Mouse (Mus musculus): ENCODE measurements around the gene Olfr1181. TPM values are rescaled to one million over a fixed set of nuclear protein-coding genes. Genes with fewer than 3 reads are reported as not detected.
"Not testable (repeated sequence)": the region's sequence is repeated elsewhere in the genome, so short reads cannot be mapped to it uniquely, and the experiment has no call there.

Gene Olfr1181
- not detected in 2 replicates for total RNA-seq (2014; fragmentation: Nextera tagmentation)
- total RNA-seq (2017): 0.33 TPM in 1 of 2 replicates, not detected in the other
- not detected in 2 replicates for polyA plus RNA-seq (2012)

GRCm38 (mm10) chr2:88426071-88426470, at the start of gene Olfr1181:
TSS of gene Olfr1181 (minus strand) at chr2:88426171.
- DNase-seq (ENCODE audit: low spot score) (no peak), ATAC-seq (ENCODE audit: extremely low read depth, insufficient number of reproducible peaks, low FRiP score, poor library complexity, severe bottlenecking) (no peak)
- H3K27me3 ChIP-seq (ENCODE audit: insufficient read depth, low read length): no peaks in the 10 kb centered on the region
- no peak within 1 kb of the TSS for H3K4me3 ChIP-seq (ENCODE audit: low read depth, low read length)
- H3K9me3 ChIP-seq (replicated peaks): 0 out of 2 replicates have a peak, but pooled peaks cover 2% of the 10 kb centered on the region
- H3K4me1 ChIP-seq (ENCODE audit: insufficient read depth, low read depth, low read length): no peaks in the 10 kb centered on the region
- H3K36me3 ChIP-seq (replicated peaks): no peaks in the 10 kb centered on the region
- no peak for TF ChIP-seq POLR2AphosphoS5 (IDR thresholded peaks at IDR 0.05; ENCODE audit: insufficient replicate concordance, low read depth, low read length)
- TF ChIP-seq CTCF (IDR thresholded peaks at IDR 0.05; ENCODE audit: low read depth, low read length): no peak

- not testable (repeated sequence) for H3K36me3 ChIP-seq (replicated peaks); ATAC-seq (ENCODE audit: extremely low read depth, insufficient number of reproducible peaks, low FRiP score, poor library complexity, severe bottlenecking); DNase-seq (ENCODE audit: low spot score); H3K27me3 ChIP-seq (ENCODE audit: insufficient read depth, low read length); H3K4me3 ChIP-seq (ENCODE audit: low read depth, low read length); H3K4me1 ChIP-seq (ENCODE audit: insufficient read depth, low read depth, low read length); H3K9me3 ChIP-seq (replicated peaks)
These were observed 28.6 kb upstream of the Olfr1181 start, which contains the start of gene Olfr1183 for GRCm38 (mm10) chr2:88454567-88454966. TSS of gene Olfr1183 (plus strand) at chr2:88454867.

GRCm38 (mm10) chr2:88449031-88449430, 23.1 kb upstream of the Olfr1181 start, which contains the start of gene Gm13757:
TSS of gene Gm13757 (minus strand) at chr2:88449131.
- DNase-seq (ENCODE audit: low spot score) (no peak), ATAC-seq (ENCODE audit: extremely low read depth, insufficient number of reproducible peaks, low FRiP score, poor library complexity, severe bottlenecking) (no peak)
- TF ChIP-seq CTCF (IDR thresholded peaks at IDR 0.05; ENCODE audit: low read depth, low read length) (no peak), POLR2AphosphoS5 (IDR thresholded peaks at IDR 0.05; ENCODE audit: insufficient replicate concordance, low read depth, low read length) (no peak), GATA1 (IDR thresholded peaks at IDR 0.05; ENCODE audit: borderline replicate concordance, low read length) (no peak), GATA2 (IDR thresholded peaks at IDR 0.05; ENCODE audit: borderline replicate concordance, low read depth, low read length) (no peak), TAL1 (conservative IDR thresholded peaks at IDR 0.05; ENCODE audit: low read depth, low read length) (no peak)
- Histone ChIP-seq H3K27me3 (ENCODE audit: insufficient read depth, low read length) (no peaks in the 10 kb centered on the region), H3K4me3 (ENCODE audit: low read depth, low read length) (no peak within 1 kb of the TSS), H3K4me1 (ENCODE audit: insufficient read depth, low read depth, low read length) (no peaks in the 10 kb centered on the region), H3K36me3 (replicated peaks) (no peaks in the 10 kb centered on the region), H3K9me3 (replicated peaks) (0 out of 2 replicates have a peak, but pooled peaks cover 4% of the 10 kb centered on the region)

DNA sequence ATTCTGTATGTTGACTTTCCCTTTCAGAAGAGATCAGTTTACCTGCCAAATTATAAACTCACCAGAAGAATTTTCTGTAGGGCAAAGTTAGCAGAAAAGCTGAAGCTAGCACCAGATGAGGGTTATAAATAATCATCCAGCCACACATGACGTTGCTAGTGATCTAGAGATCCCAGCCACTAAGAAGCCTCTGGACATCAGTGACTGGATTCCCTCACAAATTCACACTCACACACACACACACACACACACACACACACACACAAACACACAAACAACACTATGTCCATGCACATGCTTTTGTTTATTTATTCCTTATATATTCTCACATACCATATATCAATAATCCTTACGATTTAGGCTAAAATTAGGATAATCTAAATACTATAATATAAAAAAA, 6.9 kb downstream of the Olfr1181 start, which contains the start of gene Olfr1180:
Gene Olfr1180 (minus strand): TSS at position 101 of the 400 bp plus-strand sequence.
- Histone ChIP-seq H3K27me3 (ENCODE audit: insufficient read depth, low read length) (no peaks in the 10 kb centered on the region), H3K4me1 (ENCODE audit: insufficient read depth, low read depth, low read length) (no peaks in the 10 kb centered on the region), H3K9me3 (replicated peaks) (no peaks in the 10 kb centered on the region), H3K4me3 (ENCODE audit: low read depth, low read length) (no peak within 1 kb of the TSS), H3K36me3 (replicated peaks) (no peaks in the 10 kb centered on the region)
- TF ChIP-seq POLR2AphosphoS5 (IDR thresholded peaks at IDR 0.05; ENCODE audit: insufficient replicate concordance, low read depth, low read length): no peak
- no peak for TF ChIP-seq GATA2 (IDR thresholded peaks at IDR 0.05; ENCODE audit: borderline replicate concordance, low read depth, low read length)
- TF ChIP-seq GATA1 (IDR thresholded peaks at IDR 0.05; ENCODE audit: borderline replicate concordance, low read length): no peak
- no peak for TF ChIP-seq TAL1 (conservative IDR thresholded peaks at IDR 0.05; ENCODE audit: low read depth, low read length)
- ATAC-seq (ENCODE audit: extremely low read depth, insufficient number of reproducible peaks, low FRiP score, poor library complexity, severe bottlenecking) (no peak), DNase-seq (ENCODE audit: low spot score) (no peak)

- no peaks in the 10 kb centered on the region for H3K4me1 ChIP-seq (ENCODE audit: insufficient read depth, low read depth, low read length)
- no peak within 1 kb of the TSS for H3K4me3 ChIP-seq (ENCODE audit: low read depth, low read length)
- DNase-seq (ENCODE audit: low spot score) (no peak), ATAC-seq (ENCODE audit: extremely low read depth, insufficient number of reproducible peaks, low FRiP score, poor library complexity, severe bottlenecking) (no peak)
- H3K36me3 ChIP-seq (replicated peaks): no peaks in the 10 kb centered on the region
- H3K27me3 ChIP-seq (ENCODE audit: insufficient read depth, low read length): no peaks in the 10 kb centered on the region
- TF ChIP-seq CTCF (IDR thresholded peaks at IDR 0.05; ENCODE audit: low read depth, low read length): no peak
- TF ChIP-seq GATA1 (IDR thresholded peaks at IDR 0.05; ENCODE audit: borderline replicate concordance, low read length): no peak
- no peak for TF ChIP-seq GATA2 (IDR thresholded peaks at IDR 0.05; ENCODE audit: borderline replicate concordance, low read depth, low read length)
- no peak for TF ChIP-seq TAL1 (conservative IDR thresholded peaks at IDR 0.05; ENCODE audit: low read depth, low read length)
- TF ChIP-seq POLR2AphosphoS5 (IDR thresholded peaks at IDR 0.05; ENCODE audit: insufficient replicate concordance, low read depth, low read length): no peak
- no peaks in the 10 kb centered on the region for H3K9me3 ChIP-seq (replicated peaks)
These were observed 19.6 kb downstream of the Olfr1181 start, which contains the start of gene Olfr1179 for GRCm38 (mm10) chr2:88406353-88406752. TSS of gene Olfr1179 (minus strand) at chr2:88406453.

GRCm38 (mm10) chr2:88386762-88387161, 39.2 kb downstream of the Olfr1181 start, which contains the start of gene Olfr1178:
TSS of gene Olfr1178 (plus strand) at chr2:88387062.
- TF ChIP-seq GATA2 (IDR thresholded peaks at IDR 0.05; ENCODE audit: borderline replicate concordance, low read depth, low read length): no peak
- TF ChIP-seq CTCF (IDR thresholded peaks at IDR 0.05; ENCODE audit: low read depth, low read length): no peak
- no peak for TF ChIP-seq GATA1 (IDR thresholded peaks at IDR 0.05; ENCODE audit: borderline replicate concordance, low read length)
- TF ChIP-seq POLR2AphosphoS5 (IDR thresholded peaks at IDR 0.05; ENCODE audit: insufficient replicate concordance, low read depth, low read length): no peak
- TF ChIP-seq TAL1 (conservative IDR thresholded peaks at IDR 0.05; ENCODE audit: low read depth, low read length): no peak
- H3K36me3 ChIP-seq (replicated peaks): no peaks in the 10 kb centered on the region
- H3K9me3 ChIP-seq (replicated peaks): peaks cover 5% of the 10 kb centered on the region; the same call in 1 of the 2 replicates
- H3K4me3 ChIP-seq (ENCODE audit: low read depth, low read length): no peak within 1 kb of the TSS
- H3K27me3 ChIP-seq (ENCODE audit: insufficient read depth, low read length): no peaks in the 10 kb centered on the region
- no peaks in the 10 kb centered on the region for H3K4me1 ChIP-seq (ENCODE audit: insufficient read depth, low read depth, low read length)
- DNase-seq (ENCODE audit: low spot score) (no peak), ATAC-seq (ENCODE audit: extremely low read depth, insufficient number of reproducible peaks, low FRiP score, poor library complexity, severe bottlenecking) (no peak)

Other genes starting within 250 kb of the Olfr1181 start
- not detected in 2 replicates for gene Olfr1168, start 244.3 kb downstream of the Olfr1181 start, total RNA-seq (2014; fragmentation: Nextera tagmentation)
- gene Olfr1168, start 244.3 kb downstream of the Olfr1181 start, total RNA-seq (2017): 0.11 TPM in 1 of 2 replicates, not detected in the other
- gene Olfr1168, start 244.3 kb downstream of the Olfr1181 start, polyA plus RNA-seq (2012): not detected in 2 replicates
- not detected in 2 replicates for gene Olfr1170, start 197.8 kb downstream of the Olfr1181 start, total RNA-seq (2014; fragmentation: Nextera tagmentation)
- gene Olfr1170, start 197.8 kb downstream of the Olfr1181 start, total RNA-seq (2017): not detected in 2 replicates
- gene Olfr1170, start 197.8 kb downstream of the Olfr1181 start, polyA plus RNA-seq (2012): not detected in 2 replicates
- gene Olfr1173, start 146.3 kb downstream of the Olfr1181 start, total RNA-seq (2014; fragmentation: Nextera tagmentation): not detected in 2 replicates
- gene Olfr1173, start 146.3 kb downstream of the Olfr1181 start, total RNA-seq (2017): 0.12 TPM in 1 of 2 replicates, not detected in the other
- gene Olfr1173, start 146.3 kb downstream of the Olfr1181 start, polyA plus RNA-seq (2012): not detected in 2 replicates
- not detected in 2 replicates for gene Olfr1174-ps, start 111.0 kb downstream of the Olfr1181 start, total RNA-seq (2014; fragmentation: Nextera tagmentation)
- 0.06 and 0.16 TPM in 2 replicates for gene Olfr1174-ps, start 111.0 kb downstream of the Olfr1181 start, total RNA-seq (2017)
- gene Olfr1174-ps, start 111.0 kb downstream of the Olfr1181 start, polyA plus RNA-seq (2012): not detected in 2 replicates
- not detected in 2 replicates for gene Olfr1175-ps, start 99.0 kb downstream of the Olfr1181 start, total RNA-seq (2014; fragmentation: Nextera tagmentation)
- 0.11 and 0.12 TPM in 2 replicates for gene Olfr1175-ps, start 99.0 kb downstream of the Olfr1181 start, total RNA-seq (2017)
- not detected in 2 replicates for gene Olfr1175-ps, start 99.0 kb downstream of the Olfr1181 start, polyA plus RNA-seq (2012)
- gene Olfr1176, start 89.5 kb downstream of the Olfr1181 start, total RNA-seq (2014; fragmentation: Nextera tagmentation): not detected in 2 replicates
- not detected in 2 replicates for gene Olfr1176, start 89.5 kb downstream of the Olfr1181 start, total RNA-seq (2017)
- gene Olfr1176, start 89.5 kb downstream of the Olfr1181 start, polyA plus RNA-seq (2012): not detected in 2 replicates
- not detected in 2 replicates for gene Olfr1177-ps, start 79.7 kb downstream of the Olfr1181 start, total RNA-seq (2014; fragmentation: Nextera tagmentation)
- 0.05 TPM in 1 of 2 replicates, not detected in the other for gene Olfr1177-ps, start 79.7 kb downstream of the Olfr1181 start, total RNA-seq (2017)
- gene Olfr1177-ps, start 79.7 kb downstream of the Olfr1181 start, polyA plus RNA-seq (2012): not detected in 2 replicates
- not detected in 2 replicates for gene Olfr1178, start 39.1 kb downstream of the Olfr1181 start, total RNA-seq (2014; fragmentation: Nextera tagmentation)
- gene Olfr1178, start 39.1 kb downstream of the Olfr1181 start, total RNA-seq (2017): 0.06 and 0.49 TPM in 2 replicates
- not detected in 2 replicates for gene Olfr1178, start 39.1 kb downstream of the Olfr1181 start, polyA plus RNA-seq (2012)
- not detected in 2 replicates for gene Olfr1179, start 19.7 kb downstream of the Olfr1181 start, total RNA-seq (2014; fragmentation: Nextera tagmentation)
- gene Olfr1179, start 19.7 kb downstream of the Olfr1181 start, total RNA-seq (2017): 0.16 TPM in 1 of 2 replicates, not detected in the other
- not detected in 2 replicates for gene Olfr1179, start 19.7 kb downstream of the Olfr1181 start, polyA plus RNA-seq (2012)
- gene Olfr1180, start 7.0 kb downstream of the Olfr1181 start, total RNA-seq (2014; fragmentation: Nextera tagmentation): not detected in 2 replicates
- gene Olfr1180, start 7.0 kb downstream of the Olfr1181 start, total RNA-seq (2017): 0.11 TPM in 1 of 2 replicates, not detected in the other
- not detected in 2 replicates for gene Olfr1180, start 7.0 kb downstream of the Olfr1181 start, polyA plus RNA-seq (2012)
- not detected in 2 replicates for gene Gm13757, start 23.0 kb upstream of the Olfr1181 start, total RNA-seq (2014; fragmentation: Nextera tagmentation)
- gene Gm13757, start 23.0 kb upstream of the Olfr1181 start, total RNA-seq (2017): 0.05 TPM in 1 of 2 replicates, not detected in the other
- gene Gm13757, start 23.0 kb upstream of the Olfr1181 start, polyA plus RNA-seq (2012): not detected in 2 replicates
- not detected in 2 replicates for gene Olfr1183, start 28.7 kb upstream of the Olfr1181 start, total RNA-seq (2014; fragmentation: Nextera tagmentation)
- under 0.01 and 0.06 TPM in 2 replicates for gene Olfr1183, start 28.7 kb upstream of the Olfr1181 start, total RNA-seq (2017)
- gene Olfr1183, start 28.7 kb upstream of the Olfr1181 start, polyA plus RNA-seq (2012): not detected in 2 replicates
- gene Olfr1184, start 57.4 kb upstream of the Olfr1181 start, total RNA-seq (2014; fragmentation: Nextera tagmentation): not detected in 2 replicates
- gene Olfr1184, start 57.4 kb upstream of the Olfr1181 start, total RNA-seq (2017): not detected in 2 replicates
- gene Olfr1184, start 57.4 kb upstream of the Olfr1181 start, polyA plus RNA-seq (2012): not detected in 2 replicates
- not detected in 2 replicates for gene Olfr1185-ps1, start 67.1 kb upstream of the Olfr1181 start, total RNA-seq (2014; fragmentation: Nextera tagmentation)
- gene Olfr1185-ps1, start 67.1 kb upstream of the Olfr1181 start, total RNA-seq (2017): 0.05 and 0.06 TPM in 2 replicates
- gene Olfr1185-ps1, start 67.1 kb upstream of the Olfr1181 start, polyA plus RNA-seq (2012): not detected in 2 replicates
- not detected in 2 replicates for gene Olfr1186, start 92.4 kb upstream of the Olfr1181 start, total RNA-seq (2014; fragmentation: Nextera tagmentation)
- 0.27 TPM in 1 of 2 replicates, not detected in the other for gene Olfr1186, start 92.4 kb upstream of the Olfr1181 start, total RNA-seq (2017)
- gene Olfr1186, start 92.4 kb upstream of the Olfr1181 start, polyA plus RNA-seq (2012): not detected in 2 replicates
- not detected in 2 replicates for gene Olfr1188, start 130.8 kb upstream of the Olfr1181 start, total RNA-seq (2014; fragmentation: Nextera tagmentation)
- gene Olfr1188, start 130.8 kb upstream of the Olfr1181 start, total RNA-seq (2017): 0.17 and 0.27 TPM in 2 replicates
- gene Olfr1188, start 130.8 kb upstream of the Olfr1181 start, polyA plus RNA-seq (2012): not detected in 2 replicates
- gene Olfr1189, start 160.3 kb upstream of the Olfr1181 start, total RNA-seq (2014; fragmentation: Nextera tagmentation): not detected in 2 replicates
- gene Olfr1189, start 160.3 kb upstream of the Olfr1181 start, total RNA-seq (2017): 0.06 and 0.16 TPM in 2 replicates
- not detected in 2 replicates for gene Olfr1189, start 160.3 kb upstream of the Olfr1181 start, polyA plus RNA-seq (2012)
- gene Olfr1191-ps1, start 214.4 kb upstream of the Olfr1181 start, total RNA-seq (2014; fragmentation: Nextera tagmentation): not detected in 2 replicates
- gene Olfr1191-ps1, start 214.4 kb upstream of the Olfr1181 start, total RNA-seq (2017): 0.05 TPM in 1 of 2 replicates, not detected in the other
- not detected in 2 replicates for gene Olfr1191-ps1, start 214.4 kb upstream of the Olfr1181 start, polyA plus RNA-seq (2012)
- not detected in 2 replicates for gene Olfr1192-ps1, start 222.3 kb upstream of the Olfr1181 start, total RNA-seq (2014; fragmentation: Nextera tagmentation)
- 0.12 and 0.27 TPM in 2 replicates for gene Olfr1192-ps1, start 222.3 kb upstream of the Olfr1181 start, total RNA-seq (2017)
- gene Olfr1192-ps1, start 222.3 kb upstream of the Olfr1181 start, polyA plus RNA-seq (2012): not detected in 2 replicates
- gene Olfr1193, start 249.5 kb upstream of the Olfr1181 start, total RNA-seq (2014; fragmentation: Nextera tagmentation): not detected in 2 replicates
- 0.12 and 0.55 TPM in 2 replicates for gene Olfr1193, start 249.5 kb upstream of the Olfr1181 start, total RNA-seq (2017)
- not detected in 2 replicates for gene Olfr1193, start 249.5 kb upstream of the Olfr1181 start, polyA plus RNA-seq (2012)